Mouse (Mus musculus): Measurements from ENCODE around the gene Ankrd42.
A peak's percentile ranks its signal among the peaks of the same experiment; 100 is the strongest.

The Ankrd42 gene

GRCm38 (mm10) chr7:92560986-92561876 lies 75.7 kb downstream of the Ankrd42 start, which contains the start of gene Ccdc90b:
Gene Ccdc90b (plus strand): TSS chr7:92561149.
- DNase-seq: peak; percentile 93

GRCm38 (mm10) chr7:92558744-92559143 lies 78.2 kb downstream of the Ankrd42 start:
- no peak for DNase-seq

- peak; percentile 16 for DNase-seq
Measured at GRCm38 (mm10) chr7:92550990-92551392, 86.0 kb downstream of the Ankrd42 start.

- no peak for DNase-seq
Measured at GRCm38 (mm10) chr7:92550248-92550989, 86.5 kb downstream of the Ankrd42 start.

- DNase-seq: no peak
Measured at GRCm38 (mm10) chr7:92546763-92547162, 90.2 kb downstream of the Ankrd42 start.

- no peak for DNase-seq
Measured at GRCm38 (mm10) chr7:92532351-92533036, 104.4 kb downstream of the Ankrd42 start.

All from lung, postnatal 10 days (tissue).